Mouse (Mus musculus) small intestine, adult 2 months (tissue): ENCODE measurements around the gene Sv2a.

Source experiments
- CTCF ChIP-seq: fragments of 200-500 bp; IDR thresholded peaks from 2 replicates; pipeline ENCODE4 v1.5.1; 2012; ENCODE audit warnings: low read depth, mild to moderate bottlenecking, control low read depth, inconsistent platforms, low read length, moderate library complexity, mixed read lengths; ENCODE audit not compliant: insufficient replicate concordance, insufficient read length; ENCODE audit errors: extremely low read depth
- POLR2A ChIP-seq: fragments of 200-500 bp; IDR thresholded peaks from 2 replicates; pipeline ENCODE4 v1.6.1; 2012; ENCODE audit warnings: low read depth, mild to moderate bottlenecking, control low read depth, inconsistent platforms, low read length, moderate library complexity

- TF ChIP-seq CTCF (no peak), POLR2A (no peak)
Observed at GRCm38 (mm10) chr3:96230910-96231757, 50.2 kb downstream of the Sv2a start.
